Mouse (Mus musculus) CH12.LX (cell line): ENCODE results near the gene 3830406C13Rik.

Experiments used
- CTCF ChIP-seq, 2 experiments: IDR thresholded peaks in 1 of 2; conservative IDR thresholded peaks in 1 of 2; 2 replicates each; pipeline ENCODE4 v1.5.1; 2011 to 2012; ENCODE audit warnings: low read depth in 2 of 2, low read length in 2 of 2, improper control_type of control experiment in 1 of 2, inconsistent platforms in 1 of 2, mild to moderate bottlenecking in 1 of 2, moderate library complexity in 1 of 2
- EP300 ChIP-seq: IDR thresholded peaks from 2 replicates; pipeline ENCODE4 v1.6.1; 2011; ENCODE audit warnings: low read length, improper control_type of control experiment
- JUND ChIP-seq: conservative IDR thresholded peaks from 2 replicates; pipeline ENCODE4 v1.6.1; 2011; ENCODE audit warnings: low read depth, low read length, improper control_type of control experiment
- POLR2A ChIP-seq: IDR thresholded peaks from 2 replicates; pipeline ENCODE4 v1.6.1; 2011; ENCODE audit warnings: low read depth, mild to moderate bottlenecking, improper control_type of control experiment, low read length
- SIN3A ChIP-seq: IDR thresholded peaks from 2 replicates; pipeline ENCODE4 v1.6.1; 2012; ENCODE audit warnings: low read length, improper control_type of control experiment, inconsistent platforms
- SMC3 ChIP-seq: IDR thresholded peaks from 2 replicates; pipeline ENCODE4 v1.6.1; 2011; ENCODE audit warnings: low read depth, low read length, improper control_type of control experiment
- TBP ChIP-seq: conservative IDR thresholded peaks from 2 replicates; pipeline ENCODE4 v1.6.1; 2011; ENCODE audit warnings: low read depth, low read length, improper control_type of control experiment
- TCF12 ChIP-seq: IDR thresholded peaks from 2 replicates; pipeline ENCODE4 v1.6.1; 2014; ENCODE audit warnings: low read depth, mild to moderate bottlenecking, inconsistent platforms, low read length, improper control_type of control experiment
- USF2 ChIP-seq: conservative IDR thresholded peaks from 2 replicates; pipeline ENCODE4 v1.6.1; 2011; ENCODE audit warnings: low read depth, low read length, improper control_type of control experiment

GRCm38 (mm10) chr14:12348089-12348488 is 64.1 kb downstream of the 3830406C13Rik start, which contains the start of gene Fezf2:
- TF ChIP-seq CTCF (conservative IDR thresholded peaks at IDR 0.05 in 1 of 2, IDR thresholded peaks at IDR 0.05 in 1 of 2; ENCODE audit: low read depth in 2 of 2, low read length in 2 of 2) (no peak), JUND (no peak), POLR2A (no peak), TCF12 (no peak), USF2 (no peak), SMC3 (no peak), TBP (no peak), EP300 (no peak), SIN3A (no peak)
